Mouse (Mus musculus) T-helper 17 cell (primary cell): Measurements from ENCODE around the gene Nat8f4.
"Not testable (repeated sequence)": the region's sequence is repeated elsewhere in the genome, so short reads cannot be mapped to it uniquely, and the experiment has no call there.

Experiments used
- in situ Hi-C, 2 experiments: fragments of 300-600 bp; cut with MboI, MseI; formaldehyde crosslinking; loops; 1 replicate in 1 of 2; 2 replicates in 1 of 2; pipeline ENCODE4 v1.15.1; 2025; ENCODE audit warnings: high pct_unique_total_duplicates in 2 of 2

The Nat8f4 gene

DNA sequence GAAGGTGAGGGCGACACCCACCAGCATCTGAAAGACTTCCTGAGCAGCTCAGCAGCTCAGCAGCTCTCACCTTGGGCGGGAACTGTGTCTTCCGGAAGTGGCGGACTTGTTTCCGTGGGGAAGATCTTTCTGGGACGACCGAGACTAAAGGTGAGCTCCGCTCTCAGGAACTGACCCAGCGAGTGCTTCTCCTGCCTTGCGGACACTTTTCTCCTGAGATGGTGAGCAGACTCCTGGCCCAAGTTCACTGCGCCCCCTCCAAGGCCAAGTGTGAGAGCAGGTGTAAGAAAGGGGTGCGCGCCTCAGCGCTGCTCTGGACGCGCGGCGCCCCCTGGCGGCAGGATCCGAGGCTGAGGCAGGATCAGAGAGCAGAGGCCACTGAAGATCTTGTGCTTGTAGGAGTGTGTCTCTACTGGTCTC is at the start of gene Nat8f4:
Nat8f4 (minus strand) TSS at position 243 of the 420 bp plus-strand sequence.
- in situ Hi-C loops, result loop anchor here (5.0 kb wide), 2 partner anchors 317 to 322 kb away; partner anchors contain the start of gene Alms1 (in 1 of the 2)

DNA sequence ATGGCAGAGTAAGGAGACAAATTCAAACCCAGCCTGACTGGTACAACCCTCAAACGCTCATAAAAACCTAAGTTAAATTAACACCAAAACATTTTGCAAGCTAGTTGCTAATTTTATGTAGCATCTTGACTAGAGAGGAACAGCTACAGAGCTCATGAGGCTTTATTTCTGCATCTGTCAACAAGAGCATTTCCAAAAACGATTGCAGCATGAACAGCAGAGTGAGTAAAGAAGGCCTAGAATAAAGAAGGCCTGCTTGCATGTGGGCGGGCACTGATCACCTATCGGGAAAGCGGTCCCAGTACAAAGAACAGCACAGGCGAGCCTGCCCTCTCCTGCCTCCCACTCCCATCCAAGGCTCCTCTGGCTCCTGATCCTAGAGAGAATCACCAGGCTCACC is 43.9 kb upstream of the Nat8f4 start:
- in situ Hi-C loops, result no loop called here

DNA sequence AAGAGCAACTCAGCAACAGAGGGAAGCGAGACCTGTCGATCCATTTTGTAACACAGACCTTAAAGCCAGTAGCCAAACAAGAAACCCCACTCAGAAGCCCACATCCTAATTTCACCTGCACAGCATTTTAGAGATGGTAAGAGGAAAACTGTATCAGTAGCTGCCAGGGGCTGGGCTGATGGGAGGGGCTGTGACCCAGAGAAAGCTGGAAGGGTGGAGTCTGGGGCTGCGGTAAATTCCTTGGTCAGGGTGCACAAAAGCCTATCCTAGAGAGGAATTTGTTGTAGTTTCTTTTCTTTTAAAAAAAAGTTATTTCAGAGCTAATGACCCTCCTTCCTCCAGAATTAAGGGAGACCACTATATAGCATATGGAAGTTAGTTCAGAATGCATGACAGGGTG is 37.8 kb upstream of the Nat8f4 start:
- in situ Hi-C loops, result no loop called here

DNA sequence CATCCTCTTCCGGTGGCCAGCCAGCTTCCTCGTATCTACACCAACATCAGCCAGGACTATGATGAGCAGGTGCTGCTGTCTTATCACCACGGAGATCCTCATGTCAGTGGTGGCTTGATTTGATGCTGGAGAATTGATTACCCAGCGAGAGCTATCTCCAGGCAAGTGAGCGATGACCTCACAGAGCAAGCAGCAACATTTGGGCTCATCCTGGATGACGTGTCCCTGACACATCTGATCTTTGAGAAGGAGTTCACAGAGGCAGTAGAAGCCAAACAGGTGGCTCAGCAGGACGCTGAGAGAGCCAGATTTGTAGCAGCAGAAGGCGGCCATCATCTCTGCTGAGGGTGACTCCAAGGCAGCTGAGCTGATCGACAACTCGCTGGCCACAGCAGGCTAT is 34.0 kb upstream of the Nat8f4 start:
- in situ Hi-C loops, result loop anchor here (5.0 to 10.0 kb wide), 2 partner anchors 69 to 494 kb away; no protein-coding TSS in a partner anchor

DNA sequence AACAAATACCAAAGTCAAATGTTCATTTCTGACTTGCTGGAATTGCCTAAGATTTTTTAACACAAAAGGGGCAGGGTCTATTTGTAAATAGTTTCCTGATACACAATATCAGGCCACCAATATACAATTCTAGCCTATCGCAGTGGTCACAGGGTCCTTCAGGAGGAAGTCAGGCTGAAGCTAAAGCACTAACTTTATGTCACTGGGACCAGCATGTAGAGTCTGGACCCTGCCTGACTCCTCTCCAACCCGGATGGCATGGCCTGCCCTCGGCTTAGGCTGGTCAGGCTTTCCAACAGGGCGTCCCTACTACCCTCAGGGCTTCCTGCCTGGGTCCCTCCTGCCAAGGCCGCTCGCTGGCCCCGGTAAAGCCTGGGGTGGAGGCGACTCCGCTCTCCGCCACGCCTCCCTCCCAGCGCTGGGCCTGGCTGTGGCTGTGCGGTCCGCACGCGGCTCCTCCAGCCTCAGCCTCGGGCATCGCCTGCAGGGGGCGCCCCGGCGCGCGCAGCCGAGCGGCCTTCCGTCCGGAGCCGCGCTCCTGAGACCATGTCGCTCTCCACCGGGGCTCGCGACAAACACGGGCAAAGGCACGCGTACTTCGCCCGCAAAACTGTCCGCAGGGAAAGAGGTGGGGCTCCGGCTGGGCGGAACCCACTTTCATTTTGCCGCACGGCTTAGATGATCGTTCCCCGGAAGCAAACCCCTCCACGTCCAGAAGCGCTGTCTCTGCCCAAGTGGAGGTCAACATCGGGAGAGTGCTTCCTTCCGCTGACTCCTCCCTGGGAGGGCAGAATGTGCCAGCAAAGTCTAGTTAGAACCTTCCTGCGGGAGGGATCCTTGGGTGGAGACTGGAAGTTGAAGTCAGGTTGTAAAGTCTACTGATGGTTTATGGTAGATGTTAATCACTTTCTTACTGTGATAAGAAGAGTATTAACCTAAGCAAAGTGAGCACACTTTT is 32.1 kb upstream of the Nat8f4 start:
- in situ Hi-C loops, result loop anchor here (5.0 to 10.0 kb wide), 2 partner anchors 71 to 492 kb away; no protein-coding TSS in a partner anchor

DNA sequence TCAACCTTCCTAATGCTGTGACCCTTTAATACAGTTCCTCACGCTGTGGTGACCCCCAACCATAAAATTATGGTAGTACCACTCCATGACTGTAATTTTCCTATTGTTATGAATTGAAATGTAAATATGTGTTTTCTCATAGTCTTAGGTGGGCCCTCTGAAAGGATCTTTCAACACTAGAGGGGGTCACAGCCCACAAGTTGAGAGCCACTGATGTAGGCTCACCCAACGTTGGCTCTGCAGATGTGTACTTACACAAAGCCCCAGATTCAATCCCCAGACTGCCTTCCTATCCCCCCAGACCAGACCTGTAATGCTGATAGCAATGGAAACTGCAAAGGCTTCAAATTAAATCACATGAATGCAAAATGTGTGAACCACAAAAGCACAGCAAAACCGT is 31.0 kb upstream of the Nat8f4 start:
- in situ Hi-C loops, result loop anchor here (5.0 to 10.0 kb wide), 2 partner anchors 72 to 491 kb away; no protein-coding TSS in a partner anchor

DNA sequence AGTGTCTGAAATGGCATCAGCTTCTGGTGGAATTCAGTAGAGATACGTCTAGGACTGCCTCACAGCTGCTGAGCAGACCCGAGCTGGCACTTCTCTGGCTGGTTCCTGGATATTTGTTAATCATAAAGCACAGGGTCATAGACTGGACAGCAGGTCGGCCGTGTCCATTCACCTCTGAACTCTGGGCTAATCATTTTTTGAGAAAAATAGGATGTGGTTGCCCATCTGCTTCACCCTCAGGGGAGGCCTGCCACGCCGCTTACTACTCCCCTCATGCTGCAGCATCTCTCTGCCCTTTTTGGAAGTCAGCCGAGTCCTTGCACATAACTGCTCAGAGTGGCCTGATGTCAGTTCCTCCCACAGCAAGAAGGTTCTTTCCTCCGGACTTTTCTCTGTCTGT is 29.4 kb upstream of the Nat8f4 start:
- in situ Hi-C loops, result loop anchor here in 1 of 2 experiments (10.0 kb wide), 1 partner anchor 489 kb away; no protein-coding TSS in a partner anchor

DNA sequence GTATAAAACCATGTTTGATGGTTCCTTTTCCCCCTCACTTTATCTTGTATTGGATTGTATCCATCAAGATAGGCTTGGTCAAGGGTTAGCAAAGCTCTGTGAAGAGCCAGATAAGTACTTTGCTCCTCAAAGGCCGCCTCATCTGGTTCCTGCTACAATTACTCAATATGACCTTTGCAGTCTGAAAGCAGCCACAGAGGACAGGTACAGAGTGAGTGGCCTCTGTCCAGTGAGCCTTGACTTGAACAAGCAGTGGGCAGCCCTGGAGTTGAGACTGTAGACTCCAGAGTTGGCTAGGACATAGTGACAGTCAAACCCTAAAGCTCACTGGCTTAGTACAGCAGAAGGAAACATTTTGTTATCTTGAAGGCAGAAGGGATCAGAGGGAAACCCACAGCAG is 24.6 kb upstream of the Nat8f4 start:
- in situ Hi-C loops, result no loop called here

DNA sequence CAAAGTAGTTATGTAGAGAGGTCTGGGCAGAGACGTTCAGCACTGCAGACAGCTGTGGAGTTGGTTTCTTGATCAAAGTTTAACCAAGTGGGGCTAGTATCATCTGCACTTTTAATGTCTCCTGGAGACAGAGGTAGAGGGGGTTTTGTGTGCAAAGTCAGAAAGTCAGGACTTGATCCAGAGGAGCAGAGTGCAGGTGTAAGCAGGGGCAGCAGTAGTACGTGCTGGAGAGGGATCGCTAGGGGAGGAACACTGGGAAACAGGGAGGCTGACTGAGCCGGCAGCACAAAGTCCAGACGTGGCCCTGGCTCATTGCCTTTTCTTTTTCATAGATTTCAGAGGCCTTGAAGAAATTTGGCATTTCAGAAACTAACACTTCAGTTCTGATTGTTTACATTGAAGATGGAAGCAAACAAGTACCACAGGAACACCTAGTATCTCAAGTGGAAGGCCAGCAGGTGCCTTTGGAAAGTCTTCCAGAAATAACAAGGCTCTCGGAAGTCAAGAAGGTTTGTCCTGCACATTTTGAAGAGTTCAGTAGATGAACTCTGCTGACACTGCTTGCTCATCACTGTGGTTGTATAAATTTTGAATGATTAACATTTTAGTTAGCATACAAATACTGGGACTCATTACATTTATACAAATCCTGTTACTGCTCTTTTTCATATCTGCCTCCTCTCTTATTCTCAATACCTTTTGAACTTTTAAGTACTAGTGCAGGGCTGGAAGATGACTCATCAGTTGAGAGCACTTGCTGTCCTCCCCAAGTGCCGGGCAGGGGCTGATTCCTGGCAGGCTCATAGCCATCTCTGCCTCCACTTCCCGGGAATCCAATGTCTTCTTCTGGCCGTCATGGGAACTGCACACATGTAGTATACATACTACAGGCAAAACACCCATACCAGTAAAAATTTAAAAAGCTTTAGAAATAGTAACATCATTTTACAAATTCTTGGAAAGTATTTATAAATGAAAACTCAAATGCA is 23.1 kb upstream of the Nat8f4 start:
- in situ Hi-C loops, result no loop called here

DNA sequence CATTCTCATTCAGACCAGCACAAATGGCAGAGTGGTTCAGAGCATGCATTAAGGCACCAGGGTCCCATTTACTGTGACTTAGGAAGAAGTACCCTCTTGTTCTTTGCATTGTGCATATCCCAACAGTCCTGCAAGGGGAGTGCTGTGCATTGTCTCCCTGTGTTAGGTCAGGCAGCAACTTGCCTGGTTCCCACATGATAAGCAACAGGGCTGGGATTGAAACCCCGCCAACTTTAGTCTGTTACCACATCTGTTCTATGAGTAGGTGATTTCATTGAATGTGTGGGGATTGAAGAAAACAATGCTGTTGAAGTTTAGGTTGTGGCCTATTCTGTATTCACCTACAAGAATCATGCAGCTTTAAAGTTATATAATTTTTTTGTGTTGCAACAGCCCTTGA is 22.0 kb upstream of the Nat8f4 start:
- in situ Hi-C loops, result no loop called here

DNA sequence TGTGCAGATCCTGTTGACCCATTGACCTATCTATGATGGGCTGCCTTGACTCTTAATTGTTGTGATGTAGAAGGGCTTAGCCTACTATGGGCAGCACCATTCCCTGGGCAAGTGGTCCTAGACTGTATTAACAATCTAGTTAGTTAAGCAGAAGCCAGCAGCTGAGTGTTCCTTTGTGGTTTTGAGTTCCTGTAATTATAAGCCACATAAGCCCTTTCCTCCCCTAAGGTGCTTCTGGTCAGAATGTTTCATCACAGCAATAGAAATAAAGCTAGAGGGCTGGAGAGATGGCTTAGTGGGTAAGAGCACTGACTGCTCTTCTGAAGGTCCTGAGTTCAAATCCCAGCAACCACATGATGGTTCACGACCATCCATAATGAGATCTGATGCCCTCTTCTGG is 19.0 kb upstream of the Nat8f4 start:
- in situ Hi-C loops, result no loop called here

DNA sequence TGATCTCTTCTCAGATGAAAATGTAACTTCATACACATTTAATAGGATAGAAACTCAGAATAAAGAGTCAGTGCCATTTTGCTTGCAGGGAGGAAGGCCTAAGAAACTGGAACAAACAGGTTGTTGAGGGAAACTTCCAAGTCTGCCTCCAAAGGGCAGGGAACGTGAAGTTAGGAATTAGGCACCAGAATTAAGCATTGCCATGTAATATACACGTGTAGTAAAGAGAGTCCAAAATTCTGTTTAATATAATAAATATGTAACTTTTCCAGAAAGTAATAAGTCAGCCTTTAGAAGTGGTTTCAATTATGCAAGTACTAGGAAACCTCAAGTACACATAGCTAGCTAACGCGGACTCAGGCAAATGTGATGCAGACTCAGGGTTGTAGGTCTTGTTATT is 14.7 kb upstream of the Nat8f4 start:
- in situ Hi-C loops, result no loop called here

DNA sequence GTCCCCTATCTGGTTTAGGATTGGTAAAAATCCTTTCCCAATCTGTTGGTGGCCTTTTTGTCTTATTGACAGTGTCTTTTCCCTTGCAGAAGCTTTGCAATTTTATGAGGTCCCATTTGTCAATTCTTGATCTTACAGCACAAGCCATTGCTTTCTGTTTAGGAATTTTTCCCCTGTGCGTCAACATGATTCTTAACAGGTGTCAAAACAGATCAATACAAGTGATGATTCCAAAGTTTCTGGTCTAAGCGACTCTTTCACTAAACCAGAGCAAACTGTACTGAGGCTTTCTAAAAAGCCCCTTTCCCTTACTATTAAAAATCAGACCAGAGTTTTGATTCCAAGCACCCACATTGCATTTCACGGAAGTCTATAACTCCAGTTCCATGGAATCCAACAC is 13.7 kb upstream of the Nat8f4 start:
- in situ Hi-C loops, result not testable (repeated sequence)

DNA sequence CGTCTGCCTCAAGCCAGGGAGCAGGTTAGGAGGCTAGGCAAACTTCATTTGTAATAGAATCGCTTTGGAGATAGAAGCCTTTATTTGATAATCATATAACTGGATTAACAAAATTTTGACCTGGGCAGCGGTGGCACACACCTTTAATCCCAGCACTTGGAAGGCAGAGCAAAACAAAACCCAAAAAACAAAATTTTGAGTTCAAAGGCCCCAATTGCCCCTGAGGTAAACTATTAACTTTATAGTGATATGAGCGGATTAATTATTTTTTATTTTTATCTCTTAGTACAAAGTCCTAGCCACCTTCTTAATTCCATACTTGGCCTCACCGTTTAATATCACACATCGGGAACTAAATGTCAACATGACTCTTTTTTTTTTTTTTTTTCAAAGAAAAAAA is 11.9 kb upstream of the Nat8f4 start:
- in situ Hi-C loops, result no loop called here

DNA sequence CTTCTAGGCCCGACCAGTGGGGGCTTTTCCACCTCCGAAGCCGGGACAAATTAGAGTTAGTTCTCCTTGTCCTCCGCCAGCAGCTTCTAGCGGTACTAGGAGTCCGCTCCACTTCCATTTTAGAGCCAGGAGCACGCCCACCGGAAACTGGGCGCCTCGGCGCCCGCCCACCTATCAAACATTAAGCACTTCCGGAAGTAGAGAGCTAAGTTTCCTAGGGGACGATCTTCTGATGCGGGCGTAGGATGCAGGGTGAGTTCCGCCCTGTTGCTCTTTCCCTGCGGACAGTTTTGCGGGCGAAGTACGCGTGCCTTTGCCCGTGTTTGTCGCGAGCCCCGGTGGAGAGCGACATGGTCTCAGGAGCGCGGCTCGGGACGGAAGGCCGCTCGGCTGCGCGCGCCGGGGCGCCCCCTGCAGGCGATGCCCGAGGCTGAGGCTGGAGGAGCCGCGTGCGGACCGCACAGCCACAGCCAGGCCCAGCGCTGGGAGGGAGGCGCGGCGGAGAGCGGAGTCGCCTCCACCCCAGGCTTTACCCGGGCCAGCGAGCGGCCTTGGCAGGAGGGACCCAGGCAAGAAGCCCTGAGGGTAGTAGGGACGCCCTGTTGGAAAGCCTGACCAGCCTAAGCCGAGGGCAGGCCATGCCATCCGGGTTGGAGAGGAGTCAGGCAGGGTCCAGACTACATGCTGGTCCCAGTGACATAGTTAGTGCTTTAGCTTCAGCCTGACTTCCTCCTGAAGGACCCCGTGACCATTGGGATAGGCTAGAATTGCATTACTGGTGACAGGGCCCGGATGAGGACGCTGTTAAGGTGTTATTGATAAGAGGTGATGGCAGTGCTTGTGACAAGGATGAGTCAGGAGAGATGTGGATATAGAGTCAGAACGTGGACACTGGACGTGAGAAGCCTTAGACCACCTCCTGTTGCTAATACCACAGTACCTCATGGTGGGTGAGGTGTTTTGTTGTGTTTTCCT is 11.1 kb upstream of the Nat8f4 start, which contains the start of gene Nat8f1:
Nat8f1 (minus strand) TSS at position 149 of the 975 bp plus-strand sequence.
- in situ Hi-C loops, result not testable (repeated sequence)

DNA sequence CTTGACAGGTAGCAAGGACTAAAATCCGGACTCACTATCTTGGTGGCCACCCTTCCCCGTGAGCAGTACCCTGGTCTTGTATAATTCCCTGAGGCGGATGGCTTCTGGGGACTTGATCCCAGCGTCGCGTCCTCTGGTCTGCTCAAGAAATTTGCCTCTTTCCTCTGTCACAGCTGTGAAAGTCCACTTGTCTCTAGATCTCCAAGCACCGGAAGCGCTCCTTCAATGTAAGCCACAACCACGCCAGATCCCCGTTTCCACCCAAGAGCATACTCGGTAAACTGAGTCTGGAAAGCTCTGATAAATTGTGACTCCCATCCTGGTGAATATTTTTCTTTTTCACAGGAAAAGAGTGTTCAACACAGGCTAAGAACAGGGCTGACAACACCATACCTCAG is 10.5 kb upstream of the Nat8f4 start:
- in situ Hi-C loops, result no loop called here

DNA sequence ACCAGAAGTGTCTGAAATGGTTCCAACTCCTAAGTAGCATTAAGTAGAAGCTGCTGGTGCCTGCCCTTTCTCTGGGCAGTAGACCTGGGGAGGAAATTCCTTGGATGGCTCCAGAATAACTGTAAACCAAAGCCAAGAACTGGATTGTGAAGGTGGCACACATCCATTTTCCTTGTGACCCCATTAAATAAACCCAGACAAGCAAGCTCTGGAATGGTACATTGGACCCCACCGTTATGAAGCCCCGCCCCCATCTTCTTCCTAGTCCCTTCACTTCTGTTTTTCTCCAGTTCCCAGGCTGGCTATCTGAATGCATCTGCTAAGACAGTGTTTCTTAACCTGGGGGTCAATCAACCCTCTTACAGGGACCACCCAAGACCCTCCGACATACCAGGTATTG is 6.9 kb upstream of the Nat8f4 start, which contains the start of gene Tprkb:
Tprkb (plus strand) TSS at position 279 of the 400 bp plus-strand sequence.
- in situ Hi-C loops, result no loop called here

DNA sequence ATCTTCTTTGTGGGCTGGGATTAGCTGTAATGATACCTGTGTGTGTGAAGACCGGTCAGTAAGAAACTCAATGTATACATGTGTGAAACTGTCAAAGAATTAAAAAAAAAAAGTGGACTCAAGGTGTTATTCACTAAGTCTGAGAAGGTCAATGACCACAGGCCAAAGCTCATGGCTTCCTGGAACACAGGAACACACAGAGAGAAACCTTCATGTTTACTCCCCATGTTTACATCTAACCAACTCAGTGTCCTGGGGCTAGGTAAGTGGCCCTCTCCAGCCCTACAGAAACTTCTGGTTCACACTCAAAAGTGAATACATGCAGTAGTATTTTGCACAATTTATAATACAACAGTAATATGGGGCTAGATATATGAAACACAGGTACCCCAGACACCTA is 5.0 kb upstream of the Nat8f4 start:
- in situ Hi-C loops, result loop anchor here (5.0 kb wide), 2 partner anchors 322 to 327 kb away; partner anchors contain the start of gene Alms1 (in 1 of the 2)

DNA sequence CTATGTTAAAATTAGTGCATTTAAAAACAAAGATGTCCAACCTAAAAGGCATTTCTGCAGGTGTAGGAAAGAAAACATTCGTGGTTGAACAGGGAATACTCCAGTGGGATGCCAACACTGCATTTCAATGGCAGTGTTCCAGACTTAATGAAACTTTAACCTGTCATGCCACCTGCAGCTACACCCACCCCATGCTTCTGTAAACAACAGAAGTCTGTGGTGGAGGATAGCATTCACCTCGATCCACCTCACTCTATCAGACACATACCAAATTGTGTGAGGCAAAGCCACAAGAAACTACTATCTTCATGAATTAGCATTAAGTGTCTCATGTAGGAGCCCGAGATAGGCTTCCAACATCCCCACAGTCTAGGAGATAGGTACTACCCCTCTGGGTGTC is 3.7 kb upstream of the Nat8f4 start:
- in situ Hi-C loops, result loop anchor here (5.0 kb wide), 2 partner anchors 321 to 326 kb away; partner anchors contain the start of gene Alms1 (in 1 of the 2)

DNA sequence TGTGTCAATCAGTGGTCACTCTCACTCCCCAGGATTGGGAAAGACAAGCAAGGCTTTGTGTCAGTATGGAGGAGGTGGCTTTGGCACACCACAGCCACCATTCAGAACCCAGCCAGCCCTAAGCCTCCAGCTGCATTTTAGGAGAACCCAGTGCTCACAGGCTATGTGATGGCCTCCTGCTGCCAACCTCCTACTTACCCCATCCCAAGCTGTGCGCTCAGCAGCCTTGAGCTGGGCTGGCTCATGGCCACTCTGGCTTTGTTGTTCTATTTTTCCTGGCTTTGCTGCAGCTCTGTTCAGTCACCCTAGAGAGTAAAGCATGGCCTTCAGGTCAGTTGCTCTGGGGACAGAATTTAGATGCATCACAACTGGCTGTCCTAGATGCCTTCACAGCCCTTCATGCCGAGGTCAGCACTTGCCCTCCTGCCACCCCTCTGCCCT is 2.2 kb upstream of the Nat8f4 start:
- in situ Hi-C loops, result loop anchor here (5.0 kb wide), 2 partner anchors 320 to 325 kb away; partner anchors contain the start of gene Alms1 (in 1 of the 2)
